Mouse (Mus musculus) c-Kit-positive CD71-positive TER-119-positive erythroid progenitor cells, embryonic 14.5 days (primary cell): ENCODE measurements at regions not wholly inside any gene's neighbourhood (a gene's known extent, or its start where the extent isn't known, plus 50 kb on each side); places are given as distances from the start of the nearest gene placed in this dataset.

ENCODE experiments used
- DNase-seq: peaks from one replicate; pipeline ENCODE4 v3.0.0-alpha.2; 2013; ENCODE audit warnings: low spot score

GRCm38 (mm10) chr12:105898580-105899293, 111.3 kb upstream of the Vrk1 start:
- DNase-seq = no peak

GRCm38 (mm10) chr12:105899294-105899909, 110.6 kb upstream of the Vrk1 start:
- DNase-seq = no peak

- no peak for DNase-seq
Measured at GRCm38 (mm10) chr12:105900479-105900878, 109.5 kb upstream of the Vrk1 start.

GRCm38 (mm10) chr12:105903072-105903471, 107.0 kb upstream of the Vrk1 start:
- peak; percentile 14 for DNase-seq

- peak; percentile 77 for DNase-seq
Measured at GRCm38 (mm10) chr12:105906584-105906983, 103.4 kb upstream of the Vrk1 start.

- DNase-seq = no peak
Measured at GRCm38 (mm10) chr12:105907851-105908620, 102.0 kb upstream of the Vrk1 start.

GRCm38 (mm10) chr12:105911556-105911955, 98.5 kb upstream of the Vrk1 start:
- no peak for DNase-seq

- DNase-seq = no peak
Measured at GRCm38 (mm10) chr12:105917388-105917963, 92.6 kb upstream of the Vrk1 start.

GRCm38 (mm10) chr12:105918775-105919174, 91.3 kb upstream of the Vrk1 start:
- DNase-seq = no peak

- DNase-seq = no peak
Measured at GRCm38 (mm10) chr12:105927210-105927609, 82.8 kb upstream of the Vrk1 start.

- no peak for DNase-seq
Measured at GRCm38 (mm10) chr12:105929456-105929921, 80.5 kb upstream of the Vrk1 start.

- DNase-seq = no peak
Measured at GRCm38 (mm10) chr12:105935441-105935880, 74.6 kb upstream of the Vrk1 start.

GRCm38 (mm10) chr12:105936812-105937530, 73.1 kb upstream of the Vrk1 start:
- DNase-seq = no peak

- DNase-seq = no peak
Measured at GRCm38 (mm10) chr12:105942136-105943076, 67.6 kb upstream of the Vrk1 start.

GRCm38 (mm10) chr12:105943077-105943433, 67.0 kb upstream of the Vrk1 start:
- DNase-seq = peak; percentile 36

- no peak for DNase-seq
Measured at GRCm38 (mm10) chr12:105947332-105947731, 62.7 kb upstream of the Vrk1 start.

GRCm38 (mm10) chr12:105948322-105948721, 61.7 kb upstream of the Vrk1 start:
- DNase-seq = no peak

GRCm38 (mm10) chr12:105955764-105956290, 54.2 kb upstream of the Vrk1 start:
- no peak for DNase-seq

- DNase-seq = no peak
Measured at GRCm38 (mm10) chr12:105959756-105960155, 50.3 kb upstream of the Vrk1 start.
